Mouse (Mus musculus) cerebellum, adult 2 months (tissue): Measurements from ENCODE around the gene Spag16. TPM values are rescaled to one million over a fixed set of nuclear protein-coding genes. Genes with fewer than 3 reads are reported as not detected.

Experiments used
- DNase-seq, 2 experiments: peaks; one replicate each; pipeline ENCODE4 v3.0.0; 2021
- H3K27ac ChIP-seq: fragments of 200-500 bp; 2 replicates; pipeline ENCODE4 v1.5.1; 2012; ENCODE audit warnings: low read length, control low read depth, inconsistent platforms; ENCODE audit not compliant: insufficient read depth
- H3K27me3 ChIP-seq: fragments of 200-500 bp; 2 replicates; pipeline ENCODE4 v1.6.1; 2012; ENCODE audit warnings: inconsistent platforms, mild to moderate bottlenecking, low read length, moderate library complexity; ENCODE audit not compliant: control insufficient read depth, insufficient read depth
- H3K4me1 ChIP-seq: fragments of 200-500 bp; 2 replicates; pipeline ENCODE4 v1.6.1; 2011; ENCODE audit warnings: low read length; ENCODE audit not compliant: control insufficient read depth, insufficient read depth
- H3K4me3 ChIP-seq: fragments of 200-500 bp; replicated peaks from 2 replicates; pipeline ENCODE3; 2011; ENCODE audit warnings: mild to moderate bottlenecking, low read depth, low read length, control low read depth; ENCODE audit not compliant: insufficient read depth
- CTCF ChIP-seq: fragments of 200-500 bp; IDR thresholded peaks from 2 replicates; pipeline ENCODE4 v1.5.1; 2011; ENCODE audit warnings: low read depth, mild to moderate bottlenecking, control low read depth, low read length, moderate library complexity, borderline replicate concordance; ENCODE audit not compliant: insufficient read depth
- POLR2A ChIP-seq: fragments of 200-500 bp; IDR thresholded peaks from 2 replicates; pipeline ENCODE4 v1.6.1; 2011; ENCODE audit warnings: low read length, control low read depth, borderline replicate concordance; ENCODE audit not compliant: insufficient read depth
- WGBS: fragments of 180-500 bp; shearing (Covaris S2); methylation state at CpG from one replicate; pipeline ENCODE4 v1.1.7; 2018; 5-methylcytosine and 5-hydroxymethylcytosine counted together
- polyA plus RNA-seq: library from polyadenylated mRNA; depleted of rRNA; stranded (reverse); fragments of >200 nt; gene quantifications from 2 replicates; pipeline ENCODE4 v1.2.3, GENCODE M21; 2012

Spag16 gene
- polyA plus RNA-seq, 1 experiment: 0.61 TPM

DNA sequence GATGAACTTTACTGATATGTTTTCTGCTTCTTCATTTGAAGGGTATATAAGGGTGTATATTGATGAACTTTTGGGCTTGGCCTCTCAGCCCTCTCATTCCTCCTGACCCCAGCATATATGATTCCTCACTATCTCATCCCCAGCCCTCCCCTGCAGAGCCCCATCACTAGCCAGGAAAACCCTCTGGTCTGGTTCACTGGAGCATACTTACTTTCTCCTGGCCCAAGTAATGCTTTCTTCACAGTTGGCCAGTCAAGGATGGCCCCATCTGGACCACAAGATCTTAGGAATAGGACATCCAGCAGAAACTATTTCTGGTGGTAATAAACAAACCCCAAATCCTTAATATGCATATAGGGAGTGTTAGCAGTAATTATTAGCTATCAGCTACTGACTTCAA is 527.2 kb downstream of the Spag16 start:
- no peak for TF ChIP-seq POLR2A
- TF ChIP-seq CTCF: no peak
- no peak overlapping the region for H3K27ac ChIP-seq
- DNase-seq: no peak
- no peaks in the 10 kb centered on the region for H3K4me1 ChIP-seq
- H3K4me3 ChIP-seq: no peak overlapping the region
- H3K27me3 ChIP-seq: no peaks in the 10 kb centered on the region

DNA sequence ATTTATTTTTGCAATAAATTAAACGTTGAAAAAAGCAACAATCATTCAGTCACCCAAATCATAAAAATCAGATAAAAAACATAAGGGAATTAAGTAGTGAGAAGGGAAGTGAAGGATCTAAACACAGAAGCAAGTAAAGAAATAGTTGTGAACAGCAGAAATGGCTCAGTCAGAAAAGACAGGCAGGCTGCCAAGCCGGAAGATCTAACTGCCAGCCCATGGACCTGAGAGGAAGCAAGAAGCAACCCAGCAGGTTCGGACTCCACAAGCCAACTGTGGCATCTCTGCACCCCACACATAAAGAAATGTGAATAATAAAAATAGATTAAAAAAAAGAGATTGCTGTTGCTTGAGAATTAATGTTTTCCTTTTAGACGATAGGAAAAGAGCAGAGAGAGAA is 545.0 kb downstream of the Spag16 start:
- Histone ChIP-seq H3K27ac (no peak overlapping the region), H3K27me3 (no peaks in the 10 kb centered on the region), H3K4me3 (no peak overlapping the region), H3K4me1 (no peaks in the 10 kb centered on the region)
- WGBS: 36% methylated on average over 4 of the region's 4 CpGs
- no peak for TF ChIP-seq POLR2A
- TF ChIP-seq CTCF: no peak
- DNase-seq: peak; percentile 12 to 24

DNA sequence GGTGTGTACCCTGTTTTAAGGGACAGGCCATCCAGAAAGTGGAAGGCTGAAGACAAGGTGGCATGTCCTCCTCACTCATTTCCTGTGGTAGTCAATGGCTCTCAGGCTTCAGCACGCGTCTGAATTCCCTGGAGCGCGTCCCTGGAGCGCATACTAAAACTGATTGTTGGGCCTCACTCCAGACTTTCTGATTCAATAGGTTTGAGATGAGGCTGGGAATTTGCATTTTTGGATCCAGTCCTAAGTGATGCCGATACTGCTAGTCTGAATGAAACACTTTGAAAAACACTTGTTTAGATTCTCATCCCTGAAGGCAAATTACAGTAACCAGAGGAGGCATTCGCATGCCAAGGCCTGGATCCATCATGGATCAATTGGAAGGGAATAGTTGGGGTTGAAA is 553.3 kb downstream of the Spag16 start:
- H3K4me1 ChIP-seq: no peaks in the 10 kb centered on the region
- no peak for TF ChIP-seq POLR2A
- 17% methylated on average over 7 of the region's 7 CpGs for WGBS
- no peak for DNase-seq
- H3K4me3 ChIP-seq: no peak overlapping the region
- no peaks in the 10 kb centered on the region for H3K27me3 ChIP-seq
- H3K27ac ChIP-seq: no peak overlapping the region

DNA sequence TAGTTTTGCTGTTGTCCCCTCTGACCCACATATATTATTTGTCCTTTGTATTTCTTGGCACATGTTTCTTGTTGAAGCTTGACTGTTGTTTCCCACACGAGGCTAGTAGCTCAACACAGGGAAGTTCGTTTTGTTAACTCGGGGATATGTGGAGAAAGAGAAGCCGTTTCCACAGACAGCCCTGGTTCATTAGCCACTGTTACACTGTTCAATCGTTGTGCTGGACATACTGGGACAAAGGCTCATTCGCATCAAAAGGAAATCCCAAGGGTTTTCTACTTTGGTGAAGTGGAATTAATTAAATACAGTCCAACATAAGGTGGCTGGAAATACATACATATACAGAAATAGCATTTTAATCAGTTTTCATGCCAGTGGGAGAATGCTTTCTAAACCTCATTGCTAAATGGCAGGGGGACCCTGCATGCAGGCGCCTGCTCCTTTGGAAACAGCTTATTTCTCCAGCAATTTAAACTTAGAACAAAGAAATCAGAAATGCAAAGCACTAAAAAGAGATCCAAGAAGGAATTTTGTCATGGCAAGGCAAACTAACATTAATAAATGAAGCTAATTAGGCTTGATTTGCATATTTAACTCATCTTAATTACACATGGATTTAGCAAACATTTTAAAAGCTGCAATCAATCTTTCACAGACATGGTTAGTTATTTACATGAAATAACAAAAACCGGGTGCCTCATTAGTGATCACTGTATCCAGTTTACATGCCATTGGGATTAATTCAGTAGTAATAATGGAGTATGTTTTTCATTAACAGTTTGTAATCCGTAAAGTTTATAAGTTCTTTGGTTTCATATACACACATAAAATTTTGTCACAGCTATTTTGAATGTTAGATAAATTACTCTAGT is 615.7 kb downstream of the Spag16 start:
- no peak for DNase-seq
- Histone ChIP-seq H3K27ac (no peak overlapping the region), H3K4me1 (no peaks in the 10 kb centered on the region), H3K27me3 (no peaks in the 10 kb centered on the region), H3K4me3 (no peak overlapping the region)
- WGBS: 26% methylated on average over 9 of the region's 9 CpGs
- no peak for TF ChIP-seq POLR2A
- TF ChIP-seq CTCF: no peak

DNA sequence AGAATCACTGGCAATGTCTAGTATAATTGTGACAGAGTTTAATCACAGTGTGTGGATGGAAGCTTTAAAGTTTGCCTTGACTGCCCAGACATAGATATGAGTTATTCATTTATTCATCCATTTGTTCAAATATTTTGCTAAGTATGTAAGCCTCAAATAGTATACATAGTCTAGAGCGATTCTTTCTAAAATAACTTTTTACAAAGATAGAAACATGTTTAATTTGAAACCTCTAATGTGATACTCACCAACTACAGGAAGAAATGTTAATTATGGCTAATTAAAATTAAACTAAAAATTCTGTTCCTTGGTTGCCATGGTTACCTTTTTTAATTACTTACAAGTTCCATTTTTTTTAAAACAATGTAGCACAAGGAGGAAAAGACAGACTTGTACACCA is 653.1 kb downstream of the Spag16 start:
- Histone ChIP-seq H3K27me3 (no peaks in the 10 kb centered on the region), H3K4me3 (no peak overlapping the region), H3K27ac (no peak overlapping the region), H3K4me1 (no peaks in the 10 kb centered on the region)
- DNase-seq: no peak
- TF ChIP-seq CTCF: no peak
- TF ChIP-seq POLR2A: no peak
- 96% methylated on average over 1 of the region's 1 CpGs for WGBS

DNA sequence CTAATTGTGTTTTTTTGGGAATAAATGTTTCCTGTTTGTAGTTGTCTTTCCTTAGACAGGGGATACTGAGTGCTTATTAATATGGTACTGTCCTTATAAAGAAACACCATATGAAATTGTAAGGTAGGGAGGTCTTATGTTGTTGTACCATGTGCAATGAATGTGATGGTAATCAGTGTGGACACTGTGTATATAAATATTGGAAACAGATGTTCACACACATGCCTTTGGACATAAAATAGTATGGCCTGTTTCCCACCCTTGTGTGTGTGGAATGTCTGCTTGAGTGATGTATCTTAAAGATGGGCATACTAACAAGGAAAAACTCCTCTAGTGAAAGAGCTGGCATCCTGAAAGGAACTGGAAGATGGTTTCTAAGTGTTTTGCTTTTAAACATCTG is 692.1 kb downstream of the Spag16 start:
- no peaks in the 10 kb centered on the region for H3K4me1 ChIP-seq
- no peak for DNase-seq
- no peak overlapping the region for H3K4me3 ChIP-seq
- no peak overlapping the region for H3K27ac ChIP-seq
- no peaks in the 10 kb centered on the region for H3K27me3 ChIP-seq
- TF ChIP-seq POLR2A: no peak
- no peak for TF ChIP-seq CTCF

DNA sequence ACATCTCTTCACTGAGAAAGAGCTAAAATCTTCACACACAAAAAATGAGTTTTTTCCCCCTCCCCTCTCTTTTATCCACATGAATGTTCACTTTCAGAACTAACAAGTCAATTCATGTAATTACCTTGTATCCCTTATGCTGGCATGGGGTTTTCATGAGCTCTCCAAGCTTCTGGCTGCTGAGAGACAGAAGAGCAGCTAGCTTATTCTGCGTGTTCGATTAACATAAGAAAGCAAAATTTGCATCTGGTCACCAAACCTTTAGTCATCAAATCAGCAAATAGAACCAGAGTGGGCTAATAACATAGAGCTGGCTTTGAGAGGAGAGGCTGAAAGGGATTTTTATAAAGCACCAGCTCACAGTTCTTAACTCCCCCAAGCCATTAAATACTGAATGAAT is 700.4 kb downstream of the Spag16 start:
- DNase-seq: no peak
- Histone ChIP-seq H3K27me3 (no peaks in the 10 kb centered on the region), H3K4me3 (no peak overlapping the region), H3K27ac (no peak overlapping the region), H3K4me1 (no peaks in the 10 kb centered on the region)
- WGBS: 43% methylated on average over 2 of the region's 2 CpGs
- TF ChIP-seq POLR2A: no peak
- TF ChIP-seq CTCF: no peak

DNA sequence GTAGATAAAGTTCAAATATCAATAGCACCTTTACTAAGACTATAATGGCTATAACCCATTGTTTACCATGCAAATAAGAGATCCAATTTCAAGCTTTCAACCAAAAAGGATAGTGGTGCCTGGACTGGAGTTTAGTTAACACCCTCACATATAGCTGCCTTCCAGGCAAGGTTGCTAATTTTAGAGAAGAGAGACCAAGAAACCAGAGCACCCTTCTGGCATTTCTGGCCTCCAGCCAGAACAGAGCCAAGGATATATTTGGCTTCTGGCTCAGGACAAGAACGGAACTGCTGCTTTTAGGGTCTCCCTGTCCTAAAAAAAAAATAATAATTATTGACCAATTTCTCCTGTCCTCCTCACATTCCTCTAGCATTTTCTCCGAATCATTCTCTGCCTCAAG is 703.0 kb downstream of the Spag16 start:
- H3K4me3 ChIP-seq: no peak overlapping the region
- H3K27me3 ChIP-seq: no peaks in the 10 kb centered on the region
- WGBS: 46% methylated on average over 2 of the region's 2 CpGs
- H3K27ac ChIP-seq: no peak overlapping the region
- H3K4me1 ChIP-seq: no peaks in the 10 kb centered on the region
- TF ChIP-seq POLR2A: no peak
- TF ChIP-seq CTCF: no peak
- DNase-seq: peak in 1 of 2 experiments; percentile 3
